Mouse (Mus musculus) bone marrow, adult 2 months (tissue): ENCODE data around the gene Yes1. TPM values are rescaled to one million over a fixed set of nuclear protein-coding genes. Genes with fewer than 3 reads are reported as not detected.

Experiments used
- H3K27ac ChIP-seq: fragments of 200-500 bp; 2 replicates; pipeline ENCODE4 v1.5.1; 2012; ENCODE audit warnings: low read depth, mild to moderate bottlenecking, control low read depth, inconsistent platforms, low read length; ENCODE audit not compliant: control insufficient read depth, poor library complexity, insufficient read depth
- H3K4me1 ChIP-seq: fragments of 200-500 bp; 2 replicates; pipeline ENCODE4 v1.6.1; 2011; ENCODE audit warnings: low read length; ENCODE audit not compliant: control insufficient read depth, insufficient read depth
- H3K4me3 ChIP-seq: fragments of 200-500 bp; replicated peaks from 2 replicates; pipeline ENCODE3; 2011; ENCODE audit warnings: mild to moderate bottlenecking, low read depth, low read length, control low read depth; ENCODE audit not compliant: control insufficient read depth
- CTCF ChIP-seq: fragments of 200-500 bp; IDR thresholded peaks from 2 replicates; pipeline ENCODE4 v1.5.1; 2011; ENCODE audit warnings: low read length, control low read depth; ENCODE audit not compliant: control insufficient read depth, insufficient read depth
- POLR2A ChIP-seq: fragments of 200-500 bp; IDR thresholded peaks from 2 replicates; pipeline ENCODE4 v1.6.1; 2011; ENCODE audit warnings: low read depth, mild to moderate bottlenecking, control low read depth, low read length, borderline replicate concordance; ENCODE audit not compliant: control insufficient read depth
- WGBS: fragments of 180-500 bp; shearing (Covaris S2); methylation state at CpG from one replicate; pipeline ENCODE4 v1.1.7; 2018; 5-methylcytosine and 5-hydroxymethylcytosine counted together
- polyA plus RNA-seq: library from polyadenylated mRNA; stranded (reverse); fragments of >200 nt; gene quantifications from 2 replicates; pipeline ENCODE4 v1.2.4, GENCODE M21; 2011; ENCODE audit warnings: low replicate concordance; ENCODE audit not compliant: missing spikeins, insufficient read depth, insufficient read length

Gene Yes1
- polyA plus RNA-seq, 1 experiment, result 4.8 TPM

DNA sequence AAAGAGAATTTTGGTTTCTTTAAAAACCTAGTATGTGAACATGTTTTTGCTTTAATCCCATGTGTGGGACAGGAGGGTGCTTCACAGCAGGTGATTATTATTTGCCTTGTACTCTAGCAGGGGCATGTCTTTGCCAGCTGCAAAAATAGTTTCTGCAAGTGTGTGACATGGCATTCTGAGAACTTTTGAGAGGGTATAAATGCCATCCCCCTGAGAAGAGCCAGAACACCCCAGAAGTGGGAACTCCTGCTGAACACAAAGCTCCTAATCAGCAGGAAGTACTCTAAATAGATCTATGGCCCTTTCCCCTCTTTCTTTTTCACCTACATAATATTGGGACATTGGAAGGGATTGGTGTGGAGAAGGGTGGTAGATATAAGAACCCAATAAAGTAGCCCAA lies 22.2 kb downstream of the Yes1 start:
- TF ChIP-seq POLR2A, result no peak
- TF ChIP-seq CTCF, result no peak
- Histone ChIP-seq H3K4me3 (no peak overlapping the region), H3K4me1 (no peaks in the 10 kb centered on the region)

DNA sequence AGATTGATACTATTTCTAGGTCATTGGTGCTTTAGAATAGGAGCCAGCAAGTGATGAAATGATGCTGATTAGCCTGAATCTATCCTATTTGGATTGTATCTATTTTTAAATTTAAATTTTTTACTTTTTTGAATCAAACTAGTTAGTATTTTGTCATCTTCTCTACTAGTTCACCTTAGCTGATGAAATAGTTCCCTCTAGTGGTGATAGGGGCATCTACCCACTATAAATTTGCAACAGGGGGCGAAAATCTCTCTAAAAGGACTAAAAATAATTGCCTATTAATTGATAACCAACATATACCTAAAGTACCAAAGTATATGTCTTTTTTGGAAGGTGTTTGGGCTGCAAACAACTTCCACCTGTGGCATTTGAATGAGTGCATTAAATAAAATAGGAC lies 46.4 kb downstream of the Yes1 start:
- H3K4me1 ChIP-seq, result no peaks in the 10 kb centered on the region
- H3K27ac ChIP-seq, result no peak overlapping the region
- H3K4me3 ChIP-seq, result no peak overlapping the region
- TF ChIP-seq POLR2A (no peak), CTCF (no peak)
- WGBS, result 44% methylated on average over 1 of the region's 1 CpGs

More for the DNA sequence above, 22.2 kb downstream of the Yes1 start:
- no peak overlapping the region for H3K27ac ChIP-seq

DNA sequence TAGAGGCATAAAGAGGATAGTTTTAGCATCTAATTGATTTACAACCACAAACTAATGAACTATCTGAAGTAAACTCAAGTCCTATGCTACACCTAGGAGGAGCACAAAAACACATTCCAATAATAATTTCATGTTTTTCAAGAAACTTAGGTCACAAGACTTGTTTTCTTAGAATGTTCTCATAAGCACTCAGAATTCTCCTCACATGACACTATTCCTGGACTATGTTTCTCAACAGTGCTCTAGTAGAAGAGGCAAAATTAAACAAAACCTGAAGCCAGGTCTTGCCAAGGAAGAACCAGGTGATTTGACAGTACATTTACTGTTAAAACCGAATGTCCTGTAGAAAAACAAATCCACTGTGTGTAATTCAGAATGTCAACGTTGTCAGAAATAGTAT lies 71.5 kb downstream of the Yes1 start:
- Histone ChIP-seq H3K4me1 (no peaks in the 10 kb centered on the region), H3K4me3 (no peak overlapping the region), H3K27ac (no peak overlapping the region)
- TF ChIP-seq CTCF (no peak), POLR2A (no peak)
- WGBS, result 70% methylated on average over 2 of the region's 2 CpGs

DNA sequence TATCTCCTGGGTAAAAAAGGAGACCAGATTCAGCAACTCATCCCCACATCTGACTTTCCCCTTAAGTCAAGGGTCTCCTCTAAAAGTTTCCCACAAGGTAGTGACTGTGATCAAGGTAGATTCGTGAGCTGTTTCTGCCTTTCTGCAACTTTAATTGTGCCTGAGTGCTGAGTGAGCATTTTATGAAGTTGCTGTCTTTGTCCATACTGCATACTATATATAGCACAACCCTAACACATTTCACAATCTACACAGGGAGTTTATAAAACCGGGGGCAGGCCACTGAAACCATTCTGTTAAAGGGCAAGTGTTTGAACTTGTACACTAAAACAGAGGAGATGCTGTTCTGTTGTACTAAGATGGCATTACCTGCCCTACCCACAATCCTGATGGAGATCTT lies 82.4 kb downstream of the Yes1 start:
- H3K4me3 ChIP-seq, result no peak overlapping the region
- H3K4me1 ChIP-seq, result no peaks in the 10 kb centered on the region
- no peak for TF ChIP-seq POLR2A
- TF ChIP-seq CTCF, result no peak
- H3K27ac ChIP-seq, result no peak overlapping the region
- WGBS, result 29% methylated on average over 2 of the region's 2 CpGs

DNA sequence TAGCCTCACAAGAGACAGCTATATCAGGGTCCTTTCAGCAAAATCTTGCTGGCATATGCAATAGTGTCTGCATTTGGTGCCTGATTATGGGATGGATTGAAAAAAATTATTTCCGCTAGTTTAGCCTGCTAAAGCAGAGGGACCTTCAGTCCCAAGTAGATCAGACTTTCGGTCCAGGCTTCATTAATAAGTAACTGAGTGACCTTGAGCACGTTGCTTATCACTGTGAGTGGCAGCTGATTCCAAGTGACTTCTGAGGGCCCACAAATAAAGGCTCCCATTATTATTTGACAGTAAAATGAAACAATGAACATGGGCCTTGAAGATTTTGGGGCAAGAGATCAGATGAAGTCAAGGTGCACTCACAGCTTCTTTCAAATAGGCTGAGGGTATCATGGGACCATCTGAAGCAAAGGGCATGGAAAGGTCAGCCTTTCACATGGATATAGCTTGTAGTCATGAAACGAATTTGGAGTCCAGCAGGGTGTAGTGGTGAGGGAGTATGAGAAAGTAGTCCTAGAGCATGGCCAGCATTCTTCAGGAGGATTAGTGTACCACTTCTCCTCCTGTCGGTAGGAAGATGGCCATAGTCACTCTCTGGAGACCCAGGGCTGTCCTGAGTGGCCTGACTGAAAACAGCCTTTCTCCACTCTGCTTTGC lies 86.4 kb downstream of the Yes1 start:
- no peak for TF ChIP-seq POLR2A
- TF ChIP-seq CTCF, result no peak
- 75% methylated on average over 5 of the region's 5 CpGs for WGBS
- Histone ChIP-seq H3K27ac (no peak overlapping the region), H3K4me1 (no peaks in the 10 kb centered on the region), H3K4me3 (no peak overlapping the region)

DNA sequence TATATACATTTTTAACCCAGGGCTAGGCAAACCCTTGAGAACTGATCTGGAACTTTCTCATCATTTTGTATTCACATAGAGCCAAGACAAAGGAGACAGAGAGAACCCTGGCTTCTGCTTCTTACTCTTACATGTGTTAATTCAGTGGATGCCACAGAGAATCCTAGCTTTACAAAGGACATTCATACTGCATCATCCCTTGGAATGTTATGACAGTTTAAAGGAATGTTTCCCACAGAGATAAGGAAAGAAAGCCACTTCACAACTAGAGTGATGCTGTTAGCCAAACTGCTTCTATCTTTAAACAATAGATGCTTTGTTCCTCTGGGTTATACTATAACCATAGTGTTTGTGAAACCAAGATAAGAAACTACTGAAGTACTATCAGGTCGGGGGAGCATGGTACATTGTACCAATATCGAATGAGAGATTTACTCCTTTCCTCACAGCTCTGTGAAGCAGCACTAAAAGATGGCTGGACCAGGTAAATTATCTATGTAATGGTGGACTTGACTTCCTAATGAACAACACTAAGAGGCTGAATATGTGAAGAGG lies 95.3 kb downstream of the Yes1 start:
- 58% methylated on average over 2 of the region's 2 CpGs for WGBS
- H3K27ac ChIP-seq, result no peak overlapping the region
- H3K4me3 ChIP-seq, result no peak overlapping the region
- TF ChIP-seq CTCF, result no peak
- TF ChIP-seq POLR2A, result no peak
- H3K4me1 ChIP-seq, result no peaks in the 10 kb centered on the region

DNA sequence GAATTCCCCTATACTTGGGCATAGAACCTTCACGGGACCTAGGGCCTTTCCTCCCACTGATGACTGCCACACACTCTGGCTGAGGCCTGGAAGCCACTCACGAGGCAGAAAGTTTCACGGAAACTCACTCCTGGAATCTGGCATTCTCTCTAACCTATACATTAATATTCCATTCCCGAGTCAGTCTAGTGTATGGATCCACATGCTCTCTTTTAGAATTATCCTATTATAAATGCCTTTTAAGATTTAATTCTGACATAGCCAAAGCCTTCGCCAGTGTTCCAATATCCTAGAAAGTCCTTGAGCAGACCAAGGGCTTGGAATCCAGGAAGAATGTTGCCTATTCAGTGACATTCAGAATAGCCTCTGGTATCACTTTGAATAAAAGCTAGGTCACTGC lies 100.5 kb downstream of the Yes1 start:
- WGBS, result 79% methylated on average over 5 of the region's 5 CpGs
- no peak overlapping the region for H3K4me3 ChIP-seq
- TF ChIP-seq CTCF (no peak), POLR2A (no peak)
- peaks cover 6% of the 10 kb centered on the region; the same call in 1 of the 2 replicates for H3K4me1 ChIP-seq
- no peak overlapping the region for H3K27ac ChIP-seq

DNA sequence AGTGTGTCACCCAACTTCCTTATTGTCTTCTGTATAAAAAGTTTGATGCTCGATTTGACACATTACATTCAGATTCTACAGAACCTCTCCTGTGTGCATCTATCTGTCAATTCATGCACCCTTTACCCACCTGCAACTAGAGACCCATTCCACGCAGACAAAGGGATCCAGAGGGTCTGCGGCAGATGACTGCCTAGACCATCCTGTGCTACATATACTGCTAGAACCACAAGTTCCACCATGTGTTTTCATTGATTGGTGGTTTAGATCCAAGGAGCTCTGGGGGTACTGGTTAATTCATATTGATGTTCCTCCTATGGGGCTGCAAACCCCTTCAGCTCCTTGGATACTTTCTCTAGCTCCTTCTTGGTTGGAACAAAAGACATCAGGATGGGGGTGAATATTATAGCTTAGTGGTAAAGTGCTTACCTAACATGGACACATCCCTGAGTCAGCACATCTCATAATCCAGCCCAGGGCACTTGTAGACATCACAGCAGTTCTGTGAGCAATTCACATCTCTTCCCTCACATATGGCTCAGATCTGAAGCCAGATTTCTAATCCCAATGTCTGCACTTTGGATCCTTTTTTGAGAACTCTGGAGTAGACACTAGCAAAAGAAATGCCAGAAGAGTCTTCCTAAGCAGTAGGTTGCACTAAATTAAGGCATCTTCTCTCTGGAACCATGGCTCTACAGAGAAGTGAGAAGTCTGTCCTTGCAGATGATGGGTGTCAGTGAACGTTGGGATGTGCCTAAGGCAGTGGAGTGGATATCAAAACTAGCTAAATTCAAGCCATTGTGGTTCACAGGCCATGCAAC lies 101.5 kb downstream of the Yes1 start:
- peaks cover 6% of the 10 kb centered on the region; the same call in 1 of the 2 replicates for H3K4me1 ChIP-seq
- no peak overlapping the region for H3K27ac ChIP-seq
- no peak overlapping the region for H3K4me3 ChIP-seq
- TF ChIP-seq POLR2A, result no peak
- no peak for TF ChIP-seq CTCF
- 79% methylated on average over 4 of the region's 4 CpGs for WGBS
